In the genomic region with DNA sequence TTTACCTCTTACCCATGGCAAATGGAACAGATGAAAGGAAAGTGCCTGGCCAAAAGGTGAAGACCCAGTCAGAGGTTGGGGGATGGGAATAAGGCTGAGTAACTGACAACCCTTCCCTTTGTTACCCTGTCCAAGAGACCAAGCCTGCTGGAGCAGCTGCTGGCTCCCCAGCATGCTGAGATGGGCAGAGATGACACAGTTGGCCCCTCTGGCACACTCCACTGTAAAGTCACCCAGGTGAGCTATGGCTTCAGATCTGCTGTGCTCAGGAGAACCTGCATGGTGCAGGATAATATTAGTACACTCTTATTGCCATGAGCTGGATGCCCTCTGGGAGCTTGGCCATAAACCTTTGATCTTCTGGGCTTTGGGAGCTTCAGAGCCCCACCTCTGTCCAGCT, we compare ENCODE assay signal across 16 mouse cellular contexts.
"Had no signal": no experiment of that assay in that cellular context is flagged by ENCODE, and none has a peak within 500 bp of the region (broad histone marks: within the 10 kb centered on the region; RNA-seq: fewer than 3 reads in every experiment).

No protein-coding gene starts in this region.

- H3K4me2 ChIP-seq: liver, embryonic 11.5 days; lung, embryonic 15.5 days; midbrain, embryonic 11.5 days; stomach, embryonic 15.5 days had no signal

- H3K9ac ChIP-seq: liver, embryonic 14.5 days; liver, postnatal 0 days; lung, embryonic 15.5 days; stomach, embryonic 15.5 days had no signal

- H3K27ac ChIP-seq: liver, embryonic 14.5 days; lung, embryonic 15.5 days; stomach, embryonic 15.5 days had no signal

- DNase-seq: kidney, adult 2 months; kidney, postnatal 10 days; kidney, postnatal 36 days; left cerebral cortex, postnatal 4 days; liver, postnatal 0 days; lung, postnatal 10 days; lung, postnatal 36 days; midbrain, embryonic 14.5 days; right cerebral cortex, postnatal 4 days; thymus, postnatal 25 days had no signal

- H3K4me1 ChIP-seq: lung, embryonic 15.5 days; megakaryocyte, embryonic 14.5 days; stomach, embryonic 15.5 days had no signal

- H3K9me3 ChIP-seq: lung, embryonic 15.5 days; megakaryocyte, embryonic 14.5 days; stomach, embryonic 15.5 days had no signal

- H3K36me3 ChIP-seq: lung, embryonic 15.5 days; stomach, embryonic 15.5 days had no signal

- H3K27me3 ChIP-seq: lung, embryonic 15.5 days; megakaryocyte, embryonic 14.5 days; stomach, embryonic 15.5 days had no signal

- ATAC-seq: liver, postnatal 0 days had no signal

- H3K4me3 ChIP-seq: lung, embryonic 15.5 days; megakaryocyte, embryonic 14.5 days; stomach, embryonic 15.5 days had no signal
